Mouse (Mus musculus): ENCODE data around the gene Dnajc8.

The Dnajc8 gene

GRCm38 (mm10) chr4:132535406-132536121 is at the start of gene Dnajc8:
Gene Dnajc8 (plus strand): TSS chr4:132535550.
- peak; percentile 92 for DNase-seq (ENCODE audit: low spot score)

GRCm38 (mm10) chr4:132488521-132488920 is 46.8 kb upstream of the Dnajc8 start:
- no peak for DNase-seq (ENCODE audit: low spot score)

GRCm38 (mm10) chr4:132488976-132489375 is 46.4 kb upstream of the Dnajc8 start:
- DNase-seq (ENCODE audit: low spot score), result no peak

- DNase-seq (ENCODE audit: low spot score), result no peak
These were observed 44.9 kb upstream of the Dnajc8 start for GRCm38 (mm10) chr4:132490273-132491010.

- DNase-seq (ENCODE audit: low spot score), result no peak
These were observed 44.3 kb upstream of the Dnajc8 start for GRCm38 (mm10) chr4:132491057-132491456.

GRCm38 (mm10) chr4:132491748-132492147 is 43.6 kb upstream of the Dnajc8 start:
- no peak for DNase-seq (ENCODE audit: low spot score)

GRCm38 (mm10) chr4:132492178-132493060 is 42.9 kb upstream of the Dnajc8 start:
- DNase-seq (ENCODE audit: low spot score), result no peak

- DNase-seq (ENCODE audit: low spot score), result no peak
These were observed 41.0 kb upstream of the Dnajc8 start for GRCm38 (mm10) chr4:132494271-132494918.

GRCm38 (mm10) chr4:132501639-132502038 is 33.7 kb upstream of the Dnajc8 start:
- no peak for DNase-seq (ENCODE audit: low spot score)

- no peak for DNase-seq (ENCODE audit: low spot score)
These were observed 32.0 kb upstream of the Dnajc8 start for GRCm38 (mm10) chr4:132503344-132503743.

GRCm38 (mm10) chr4:132505034-132505738 is 30.2 kb upstream of the Dnajc8 start:
- DNase-seq (ENCODE audit: low spot score), result no peak

- DNase-seq (ENCODE audit: low spot score), result no peak
These were observed 29.6 kb upstream of the Dnajc8 start for GRCm38 (mm10) chr4:132505800-132506199.

- DNase-seq (ENCODE audit: low spot score), result no peak
These were observed 29.1 kb upstream of the Dnajc8 start for GRCm38 (mm10) chr4:132506250-132506649.

GRCm38 (mm10) chr4:132507210-132507609 is 28.1 kb upstream of the Dnajc8 start:
- DNase-seq (ENCODE audit: low spot score), result no peak

GRCm38 (mm10) chr4:132509621-132510296 is 25.6 kb upstream of the Dnajc8 start:
- peak; percentile 35 for DNase-seq (ENCODE audit: low spot score)

GRCm38 (mm10) chr4:132510352-132510798 is 25.0 kb upstream of the Dnajc8 start, which contains the start of gene Sesn2:
Gene Sesn2 (minus strand): TSS chr4:132510501.
- DNase-seq (ENCODE audit: low spot score), result peak; percentile 83

GRCm38 (mm10) chr4:132512080-132512479 is 23.3 kb upstream of the Dnajc8 start:
- no peak for DNase-seq (ENCODE audit: low spot score)

- no peak for DNase-seq (ENCODE audit: low spot score)
These were observed 21.7 kb upstream of the Dnajc8 start for GRCm38 (mm10) chr4:132513395-132514273.

- DNase-seq (ENCODE audit: low spot score), result peak; percentile 27
These were observed 20.7 kb upstream of the Dnajc8 start for GRCm38 (mm10) chr4:132514555-132515135.
